Mouse (Mus musculus) right cerebral cortex, adult 2 months (tissue): ENCODE results near the gene Pik3r5.

Source experiments
- DNase-seq, 2 experiments: peaks; one replicate each; pipeline ENCODE4 v3.0.0; 2021 to 2022; ENCODE audit warnings: low spot score in 2 of 2

The Pik3r5 gene

GRCm38 (mm10) chr11:68447242-68447641 is 15.3 kb downstream of the Pik3r5 start:
- no peak for DNase-seq

- DNase-seq: no peak
Measured at GRCm38 (mm10) chr11:68448356-68448755, 16.4 kb downstream of the Pik3r5 start.

GRCm38 (mm10) chr11:68451282-68451735 is 19.4 kb downstream of the Pik3r5 start:
- no peak for DNase-seq

- DNase-seq: no peak
Measured at GRCm38 (mm10) chr11:68451747-68452405, 20.0 kb downstream of the Pik3r5 start.

- no peak for DNase-seq
Measured at GRCm38 (mm10) chr11:68452740-68453139, 20.8 kb downstream of the Pik3r5 start.

GRCm38 (mm10) chr11:68453301-68453700 is 21.4 kb downstream of the Pik3r5 start:
- no peak for DNase-seq

- DNase-seq: no peak
Measured at GRCm38 (mm10) chr11:68458086-68458485, 26.2 kb downstream of the Pik3r5 start.

- no peak for DNase-seq
Measured at GRCm38 (mm10) chr11:68459021-68459420, 27.1 kb downstream of the Pik3r5 start.

GRCm38 (mm10) chr11:68459486-68459885 is 27.6 kb downstream of the Pik3r5 start:
- DNase-seq: no peak

GRCm38 (mm10) chr11:68462716-68463115 is 30.8 kb downstream of the Pik3r5 start:
- no peak for DNase-seq

GRCm38 (mm10) chr11:68464260-68464659 is 32.3 kb downstream of the Pik3r5 start:
- DNase-seq: no peak

GRCm38 (mm10) chr11:68465090-68465489 is 33.2 kb downstream of the Pik3r5 start:
- DNase-seq: no peak

GRCm38 (mm10) chr11:68467441-68467840 is 35.5 kb downstream of the Pik3r5 start:
- no peak for DNase-seq

GRCm38 (mm10) chr11:68467962-68468612 is 36.2 kb downstream of the Pik3r5 start:
- no peak for DNase-seq

GRCm38 (mm10) chr11:68468886-68469285 is 37.0 kb downstream of the Pik3r5 start:
- no peak for DNase-seq

GRCm38 (mm10) chr11:68472162-68472849 is 40.4 kb downstream of the Pik3r5 start:
- no peak for DNase-seq

GRCm38 (mm10) chr11:68474600-68474999 is 42.7 kb downstream of the Pik3r5 start:
- no peak for DNase-seq

- no peak for DNase-seq
Measured at GRCm38 (mm10) chr11:68475676-68476075, 43.8 kb downstream of the Pik3r5 start.

- DNase-seq: no peak
Measured at GRCm38 (mm10) chr11:68477661-68478060, 45.7 kb downstream of the Pik3r5 start.

GRCm38 (mm10) chr11:68478574-68478981 is 46.7 kb downstream of the Pik3r5 start:
- peak; percentile 32 to 34 for DNase-seq

GRCm38 (mm10) chr11:68480660-68481059 is 48.7 kb downstream of the Pik3r5 start:
- DNase-seq: no peak

GRCm38 (mm10) chr11:68482001-68482400 is 50.1 kb downstream of the Pik3r5 start:
- no peak for DNase-seq

GRCm38 (mm10) chr11:68483213-68483612 is 51.3 kb downstream of the Pik3r5 start:
- DNase-seq: no peak
